Mouse (Mus musculus) G1E (cell line): Measurements from ENCODE around the gene Nicn1. TPM values are rescaled to one million over a fixed set of nuclear protein-coding genes. Genes with fewer than 3 reads are reported as not detected.

Source experiments
- ATAC-seq: 2 replicates; pipeline ENCODE4 v1.8.0; 2016; ENCODE audit warnings: mild to moderate bottlenecking; ENCODE audit not compliant: insufficient number of reproducible peaks, poor library complexity, low FRiP score, severe bottlenecking; ENCODE audit errors: extremely low read depth
- DNase-seq: peaks from one replicate; pipeline ENCODE4 v3.0.0; 2012; ENCODE audit warnings: low spot score
- H3K27me3 ChIP-seq: 2 replicates; pipeline ENCODE4 v1.6.1; 2012; ENCODE audit warnings: mild to moderate bottlenecking, low read length, inconsistent platforms; ENCODE audit not compliant: insufficient read depth
- H3K36me3 ChIP-seq: replicated peaks from 2 replicates; pipeline ENCODE3; 2012; ENCODE audit warnings: mild to moderate bottlenecking, inconsistent platforms
- H3K4me1 ChIP-seq: 2 replicates; pipeline ENCODE4 v1.6.1; 2012; ENCODE audit warnings: low read depth, low read length, inconsistent platforms, mixed read lengths; ENCODE audit not compliant: insufficient read depth
- H3K4me3 ChIP-seq: 2 replicates; pipeline ENCODE4 v1.5.1; 2012; ENCODE audit warnings: low read depth, mild to moderate bottlenecking, inconsistent platforms, low read length, moderate library complexity, mixed read lengths
- H3K9me3 ChIP-seq: replicated peaks from 2 replicates; pipeline ENCODE4 v1.6.1; 2012; ENCODE audit warnings: inconsistent platforms
- CTCF ChIP-seq: IDR thresholded peaks from 2 replicates; pipeline ENCODE4 v1.5.1; 2012; ENCODE audit warnings: low read depth, low read length, inconsistent platforms, mixed read lengths
- GATA1 ChIP-seq: IDR thresholded peaks from 2 replicates; pipeline ENCODE4 v1.6.1; 2012; ENCODE audit warnings: borderline replicate concordance, low read length, inconsistent platforms, mixed read lengths
- GATA2 ChIP-seq: IDR thresholded peaks from 2 replicates; pipeline ENCODE4 v1.6.1; 2012; ENCODE audit warnings: low read depth, low read length, inconsistent platforms, borderline replicate concordance
- POLR2AphosphoS5 ChIP-seq: IDR thresholded peaks from 2 replicates; pipeline ENCODE4 v1.6.1; 2012; ENCODE audit warnings: low read depth, low read length, inconsistent platforms; ENCODE audit not compliant: insufficient replicate concordance
- TAL1 ChIP-seq: conservative IDR thresholded peaks from 2 replicates; pipeline ENCODE4 v1.6.1; 2012; ENCODE audit warnings: low read depth, low read length, inconsistent platforms, mixed read lengths
- polyA plus RNA-seq: library from polyadenylated mRNA; stranded (reverse); fragments of >175 nt; gene quantifications from 2 replicates; pipeline ENCODE4 v1.2.3, GENCODE M21; 2012
- total RNA-seq, 2 experiments: library from RNA; stranded (forward) in 1 of 2; stranded (reverse) in 1 of 2; fragments of 200-1000 nt in 1 of 2; fragments of >200 nt in 1 of 2; fragmentation: Nextera tagmentation in 1 of 2; gene quantifications; 2 replicates each; pipeline ENCODE4 v1.2.3; 2014 to 2017

Nicn1 gene
- total RNA-seq (2014; fragmentation: Nextera tagmentation) (17.6 and 20.2 TPM in 2 replicates), total RNA-seq (2017) (5.8 and 7.6 TPM in 2 replicates), polyA plus RNA-seq (0.35 and 0.52 TPM in 2 replicates)

DNA sequence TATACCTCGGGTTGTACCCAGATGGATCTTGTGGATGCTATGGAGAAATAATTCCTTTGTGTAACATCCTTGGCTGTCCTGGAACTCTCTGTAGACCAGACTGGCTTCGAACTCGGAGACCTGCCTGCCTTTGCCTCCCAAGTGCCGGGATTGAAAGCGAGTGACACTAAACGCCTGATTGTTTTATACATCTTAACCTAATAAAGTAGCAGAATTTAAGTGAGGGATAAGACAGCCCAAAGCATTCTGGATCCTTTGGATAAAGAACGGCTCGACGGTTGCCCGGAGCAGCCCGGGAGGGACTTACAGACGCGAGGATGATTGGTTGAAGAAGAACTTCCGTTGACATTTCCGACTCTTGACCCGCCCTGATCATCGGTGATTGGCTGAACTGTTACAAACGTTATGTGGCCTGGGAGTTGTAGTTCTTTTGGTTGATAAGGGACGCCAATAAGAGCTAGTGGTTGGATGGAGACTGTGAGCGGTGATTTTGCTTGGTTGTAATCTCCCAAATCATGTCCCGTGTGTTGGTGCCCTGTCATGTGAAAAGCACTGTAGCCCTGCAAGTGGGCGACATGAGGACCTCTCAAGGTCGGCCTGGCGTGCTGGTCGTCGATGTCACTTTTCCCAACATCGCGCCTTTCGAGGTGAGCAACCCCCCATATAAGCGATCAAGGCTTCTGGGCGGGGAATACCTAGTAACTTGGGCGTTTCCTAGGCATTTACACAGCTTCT, at the start of gene Nicn1:
Gene Nicn1 (plus strand): TSS at position 414 of the 735 bp plus-strand sequence.
- DNase-seq (peak; percentile 83), ATAC-seq (peak; percentile 99)
- Histone ChIP-seq H3K4me3 (peak within 1 kb of the TSS; percentile 69), H3K36me3 (no peaks in the 10 kb centered on the region), H3K4me1 (peaks cover 13% of the 10 kb centered on the region), H3K9me3 (no peaks in the 10 kb centered on the region), H3K27me3 (peaks cover 11% of the 10 kb centered on the region)
- TF ChIP-seq GATA2 (no peak), POLR2AphosphoS5 (no peak), GATA1 (no peak), CTCF (no peak), TAL1 (no peak)

- H3K36me3 ChIP-seq, result peaks cover 34% of the 10 kb centered on the region
- H3K4me1 ChIP-seq, result no peaks in the 10 kb centered on the region
- H3K9me3 ChIP-seq, result no peaks in the 10 kb centered on the region
- no peaks in the 10 kb centered on the region for H3K27me3 ChIP-seq
- ATAC-seq (no peak), DNase-seq (no peak)
- H3K4me3 ChIP-seq, result no peak overlapping the region
- no peak for TF ChIP-seq POLR2AphosphoS5
- no peak for TF ChIP-seq CTCF
- no peak for TF ChIP-seq TAL1
- TF ChIP-seq GATA1, result no peak
- TF ChIP-seq GATA2, result no peak
Observed at GRCm38 (mm10) chr9:108244540-108244939, 45.7 kb upstream of the Nicn1 start.

DNA sequence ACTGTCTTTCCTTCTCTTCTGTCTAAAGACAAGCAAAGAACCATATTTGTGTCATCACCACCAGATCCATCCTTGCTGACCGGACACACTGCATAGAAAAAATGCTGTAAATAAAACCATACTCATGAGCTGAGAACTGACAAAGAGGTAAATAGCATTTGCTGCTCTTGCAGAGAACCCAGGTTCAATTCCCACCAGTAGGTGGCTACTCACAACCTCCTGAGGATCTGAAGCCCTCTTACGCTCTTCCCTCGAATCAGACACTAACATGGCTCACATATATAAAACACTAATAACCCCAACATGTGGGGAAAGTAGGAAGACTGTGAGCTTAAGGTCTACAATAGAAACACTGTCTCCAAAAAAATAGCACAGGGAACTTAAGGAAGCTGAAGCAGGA, 45.2 kb upstream of the Nicn1 start:
- no peak for ATAC-seq

DNA sequence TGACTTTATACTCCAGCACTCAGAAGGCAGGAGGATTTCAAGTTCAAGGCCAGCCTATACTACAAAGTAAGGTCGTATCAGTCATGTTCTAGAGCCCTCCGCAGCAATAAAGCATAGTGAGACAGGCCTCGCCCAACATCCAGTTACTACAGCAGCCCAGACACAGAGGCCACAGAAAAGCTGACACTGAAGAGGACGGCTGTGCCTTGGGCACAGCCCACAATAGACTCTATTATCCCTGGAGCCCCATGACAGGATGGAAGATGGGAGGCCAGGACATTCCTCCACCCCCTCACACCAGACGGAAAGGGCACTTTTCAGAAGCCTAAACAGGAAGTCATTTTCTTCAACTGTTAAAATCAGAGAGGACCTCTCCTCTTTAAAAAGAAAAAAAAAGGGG, 41.3 kb upstream of the Nicn1 start:
- no peaks in the 10 kb centered on the region for H3K9me3 ChIP-seq
- no peaks in the 10 kb centered on the region for H3K4me1 ChIP-seq
- DNase-seq (no peak), ATAC-seq (no peak)
- TF ChIP-seq CTCF, result no peak
- no peak for TF ChIP-seq GATA1
- TF ChIP-seq TAL1, result no peak
- no peak for TF ChIP-seq POLR2AphosphoS5
- TF ChIP-seq GATA2, result no peak
- H3K36me3 ChIP-seq, result peaks cover 51% of the 10 kb centered on the region
- H3K4me3 ChIP-seq, result no peak overlapping the region
- no peaks in the 10 kb centered on the region for H3K27me3 ChIP-seq

More for the DNA sequence above, 45.2 kb upstream of the Nicn1 start:
- TF ChIP-seq GATA1 (no peak), GATA2 (no peak), CTCF (no peak), TAL1 (no peak), POLR2AphosphoS5 (no peak)
- no peaks in the 10 kb centered on the region for H3K9me3 ChIP-seq
- H3K27me3 ChIP-seq, result no peaks in the 10 kb centered on the region
- H3K4me3 ChIP-seq, result no peak overlapping the region
- no peak for DNase-seq
- H3K36me3 ChIP-seq, result peaks cover 34% of the 10 kb centered on the region
- no peaks in the 10 kb centered on the region for H3K4me1 ChIP-seq

GRCm38 (mm10) chr9:108251877-108252276, 38.4 kb upstream of the Nicn1 start:
- Histone ChIP-seq H3K36me3 (peaks cover 40% of the 10 kb centered on the region), H3K9me3 (no peaks in the 10 kb centered on the region), H3K27me3 (no peaks in the 10 kb centered on the region), H3K4me1 (no peaks in the 10 kb centered on the region), H3K4me3 (no peak overlapping the region)
- no peak for DNase-seq
- TF ChIP-seq POLR2AphosphoS5, result no peak
- TF ChIP-seq TAL1, result no peak
- no peak for TF ChIP-seq GATA2
- TF ChIP-seq GATA1, result no peak
- no peak for TF ChIP-seq CTCF
- ATAC-seq, result no peak

GRCm38 (mm10) chr9:108252766-108253165, 37.5 kb upstream of the Nicn1 start:
- Histone ChIP-seq H3K4me1 (no peaks in the 10 kb centered on the region), H3K36me3 (peaks cover 39% of the 10 kb centered on the region), H3K27me3 (no peaks in the 10 kb centered on the region), H3K9me3 (no peaks in the 10 kb centered on the region), H3K4me3 (no peak overlapping the region)
- TF ChIP-seq CTCF (no peak), GATA1 (no peak), TAL1 (no peak), POLR2AphosphoS5 (no peak), GATA2 (no peak)
- ATAC-seq (no peak), DNase-seq (no peak)
